Mouse (Mus musculus) liver, embryonic 14.5 days (tissue): ENCODE measurements around the gene Fam240a.

Source experiments
- CTCF ChIP-seq: IDR thresholded peaks from 2 replicates; pipeline ENCODE4 v1.5.1; 2016; ENCODE audit warnings: antibody characterized with exemption, low read depth, control low read depth
- EP300 ChIP-seq: IDR thresholded peaks from 2 replicates; pipeline ENCODE4 v1.6.1; 2016; ENCODE audit warnings: antibody characterized with exemption, low read depth

- no peak for TF ChIP-seq CTCF
- TF ChIP-seq EP300: no peak
Measured at GRCm38 (mm10) chr9:110879998-110880561, 36.6 kb downstream of the Fam240a start, which contains the start of gene Tmie.
